Mouse (Mus musculus): ENCODE measurements around the gene Abcg5. TPM values are rescaled to one million over a fixed set of nuclear protein-coding genes. Genes with fewer than 3 reads are reported as not detected.

Gene Abcg5
- polyA plus RNA-seq, 1 experiment from 2014 or later = 0.52 TPM

- Histone ChIP-seq H3K27ac (ENCODE audit: low read depth, low read length) (no peak overlapping the region), H3K4me1 (ENCODE audit: control insufficient read depth, insufficient read depth, low read length) (no peaks in the 10 kb centered on the region), H3K9ac (ENCODE audit: low read length) (no peak overlapping the region), H3K4me2 (ENCODE audit: low read depth) (no peak overlapping the region), H3K27me3 (ENCODE audit: control insufficient read depth, insufficient read depth, low read length) (no peaks in the 10 kb centered on the region), H3K4me3 (ENCODE audit: low read depth, low read length) (no peak overlapping the region), H3K9me3 (ENCODE audit: control insufficient read depth, low read length) (no peaks in the 10 kb centered on the region), H3K36me3 (ENCODE audit: control insufficient read depth, insufficient read depth, low read length) (no peaks in the 10 kb centered on the region; the same call in 1 of the 2 replicates)
- ATAC-seq (ENCODE audit: insufficient read depth, low FRiP score, low TSS enrichment) (no peak), DNase-seq (ENCODE audit: low spot score) (no peak)
- 84% methylated on average over 5 of the region's 5 CpGs for WGBS
These were observed 34.6 kb upstream of the Abcg5 start for GRCm38 (mm10) chr17:84717416-84717815.

DNA sequence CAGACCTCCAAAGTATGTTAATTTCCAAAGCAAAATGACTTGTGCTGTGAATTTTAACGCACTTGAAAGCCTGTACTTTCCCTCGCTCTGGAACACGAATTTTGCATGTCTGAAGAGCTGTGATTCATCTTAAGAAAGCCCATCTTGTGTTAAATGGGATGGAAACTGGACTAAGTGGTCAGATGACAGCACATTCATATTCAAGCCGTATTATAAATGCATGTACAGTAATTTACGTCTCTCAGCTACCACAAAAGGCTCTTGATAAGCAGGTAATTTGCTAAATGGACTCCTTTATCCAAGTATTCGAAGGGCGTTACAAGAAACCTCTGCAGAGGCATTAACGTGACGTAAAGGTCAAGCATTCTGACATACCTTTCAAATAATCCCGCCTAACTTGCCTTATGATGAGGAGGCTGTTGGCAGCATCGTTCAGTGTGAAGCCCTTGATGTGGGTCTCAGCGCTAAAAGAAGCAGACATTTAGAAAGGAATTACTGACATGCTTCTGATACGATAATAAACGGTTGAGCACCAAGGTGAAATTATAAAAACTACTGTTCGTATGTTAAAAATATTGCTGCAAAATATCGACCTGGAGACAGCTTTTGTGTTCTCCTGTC lies 33.6 kb upstream of the Abcg5 start:
- H3K9ac ChIP-seq (ENCODE audit: low read length) = no peak overlapping the region
- WGBS = 59% methylated on average over 16 of the region's 16 CpGs
- ATAC-seq (ENCODE audit: insufficient read depth, low FRiP score, low TSS enrichment) = no peak

DNA sequence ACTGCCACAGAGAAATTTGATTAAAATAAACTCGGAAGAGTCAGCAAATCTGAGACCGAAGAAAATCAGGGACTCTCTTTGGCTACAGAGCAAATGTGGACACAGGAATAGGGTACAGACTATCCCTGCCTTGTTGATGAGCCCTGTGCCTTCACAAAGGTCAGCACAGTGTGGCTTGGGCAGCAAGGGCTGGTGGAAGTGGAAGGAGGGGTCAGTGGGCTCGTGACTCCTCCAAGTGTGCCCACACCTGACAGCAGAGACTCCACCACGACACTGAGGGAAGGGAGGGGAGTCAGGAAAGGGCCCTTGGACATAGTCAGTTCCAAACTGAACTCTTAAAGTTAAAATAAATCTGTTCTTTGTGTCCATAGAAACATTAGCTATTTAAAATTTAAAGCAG lies 32.1 kb upstream of the Abcg5 start:
- H3K4me3 ChIP-seq (ENCODE audit: low read depth, low read length) = no peak overlapping the region
- no peak for ATAC-seq (ENCODE audit: insufficient read depth, low FRiP score, low TSS enrichment)
- 64% methylated on average over 4 of the region's 4 CpGs for WGBS
- DNase-seq (ENCODE audit: low spot score) = no peak
- H3K4me1 ChIP-seq (ENCODE audit: control insufficient read depth, insufficient read depth, low read length) = no peaks in the 10 kb centered on the region
- no peaks in the 10 kb centered on the region for H3K36me3 ChIP-seq (ENCODE audit: control insufficient read depth, insufficient read depth, low read length)
- H3K9ac ChIP-seq (ENCODE audit: low read length) = no peak overlapping the region
- H3K27ac ChIP-seq (ENCODE audit: low read depth, low read length) = no peak overlapping the region
- no peaks in the 10 kb centered on the region for H3K9me3 ChIP-seq (ENCODE audit: control insufficient read depth, low read length)
- H3K27me3 ChIP-seq (ENCODE audit: control insufficient read depth, insufficient read depth, low read length) = no peaks in the 10 kb centered on the region
- H3K4me2 ChIP-seq (ENCODE audit: low read depth) = no peak overlapping the region

More for the DNA sequence above, 33.6 kb upstream of the Abcg5 start:
- no peak overlapping the region for H3K27ac ChIP-seq (ENCODE audit: low read depth, low read length)
- H3K4me3 ChIP-seq (ENCODE audit: low read depth, low read length) = no peak overlapping the region
- no peaks in the 10 kb centered on the region for H3K4me1 ChIP-seq (ENCODE audit: control insufficient read depth, insufficient read depth, low read length)
- H3K27me3 ChIP-seq (ENCODE audit: control insufficient read depth, insufficient read depth, low read length) = no peaks in the 10 kb centered on the region
- no peak overlapping the region for H3K4me2 ChIP-seq (ENCODE audit: low read depth)
- H3K9me3 ChIP-seq (ENCODE audit: control insufficient read depth, low read length) = no peaks in the 10 kb centered on the region
- no peak for DNase-seq (ENCODE audit: low spot score)
- no peaks in the 10 kb centered on the region for H3K36me3 ChIP-seq (ENCODE audit: control insufficient read depth, insufficient read depth, low read length)

DNA sequence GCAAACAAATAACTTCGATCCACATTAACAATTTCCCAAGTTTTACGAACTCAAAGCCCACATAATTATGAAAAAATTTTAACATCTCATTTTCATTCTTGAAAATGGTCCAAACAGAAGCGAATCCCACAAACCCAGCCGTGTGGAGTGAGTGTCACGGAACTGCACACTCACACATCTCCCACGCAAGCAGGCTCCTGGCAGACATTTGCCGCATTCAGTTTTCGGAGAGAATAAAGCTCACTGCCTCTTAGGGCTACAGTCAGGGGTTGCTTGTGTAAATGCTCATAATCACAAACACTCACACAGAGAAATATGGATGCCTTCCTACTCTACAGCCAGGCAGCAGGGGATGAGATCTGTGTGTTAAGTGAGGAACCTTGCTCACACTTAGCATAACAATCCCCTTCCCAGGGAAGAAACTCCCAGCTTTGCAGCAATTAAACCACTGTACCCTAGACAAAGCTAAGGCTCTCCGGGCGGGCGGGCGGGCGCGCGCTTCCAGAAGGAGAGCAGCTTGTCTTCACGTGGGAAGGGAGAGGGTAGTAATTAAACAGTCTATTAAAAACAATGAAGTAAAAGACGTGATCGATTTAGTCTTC lies 30.9 kb upstream of the Abcg5 start:
- WGBS = 79% methylated on average over 18 of the region's 18 CpGs
- no peaks in the 10 kb centered on the region for H3K27me3 ChIP-seq (ENCODE audit: control insufficient read depth, insufficient read depth, low read length)
- peaks cover 6% of the 10 kb centered on the region; the same call in 1 of the 2 replicates for H3K4me1 ChIP-seq (ENCODE audit: control insufficient read depth, insufficient read depth, low read length)
- DNase-seq (ENCODE audit: low spot score) (no peak), ATAC-seq (ENCODE audit: insufficient read depth, low FRiP score, low TSS enrichment) (no peak)
- H3K27ac ChIP-seq (ENCODE audit: low read depth, low read length) = no peak overlapping the region
- H3K4me2 ChIP-seq (ENCODE audit: low read depth) = no peak overlapping the region
- H3K36me3 ChIP-seq (ENCODE audit: control insufficient read depth, insufficient read depth, low read length) = no peaks in the 10 kb centered on the region
- no peak overlapping the region for H3K9ac ChIP-seq (ENCODE audit: low read length)
- H3K9me3 ChIP-seq (ENCODE audit: control insufficient read depth, low read length) = no peaks in the 10 kb centered on the region
- H3K4me3 ChIP-seq (ENCODE audit: low read depth, low read length) = no peak overlapping the region

DNA sequence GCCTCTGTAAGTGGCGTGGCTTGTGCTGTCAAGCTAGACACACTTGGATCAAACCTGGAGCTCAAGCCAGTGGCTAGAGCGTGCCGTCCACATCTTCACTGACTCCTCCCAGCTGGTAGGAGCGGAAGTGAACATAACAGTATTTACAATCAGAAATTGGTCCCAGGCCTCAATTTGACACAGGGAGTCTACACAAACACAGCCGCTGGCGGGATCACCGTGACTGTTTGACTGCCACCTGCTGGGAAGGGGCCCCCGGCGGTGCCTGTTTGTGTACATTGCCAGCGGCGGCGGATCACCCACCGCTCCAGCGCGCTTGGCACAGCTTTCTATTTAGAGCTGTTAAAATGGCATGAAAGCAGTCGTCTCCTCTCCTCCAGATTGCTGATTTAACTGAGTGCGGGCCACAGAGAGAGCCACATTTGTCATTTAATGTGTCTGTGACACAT lies 26.6 kb upstream of the Abcg5 start:
- WGBS = 38% methylated on average over 17 of the region's 17 CpGs
- H3K4me1 ChIP-seq (ENCODE audit: control insufficient read depth, insufficient read depth, low read length) = peaks cover 6% of the 10 kb centered on the region; the same call in 1 of the 2 replicates
- no peaks in the 10 kb centered on the region; the same call in 1 of the 2 replicates for H3K36me3 ChIP-seq (ENCODE audit: control insufficient read depth, insufficient read depth, low read length)
- DNase-seq (ENCODE audit: low spot score) (peak; percentile 69), ATAC-seq (ENCODE audit: insufficient read depth, low FRiP score, low TSS enrichment) (peak; percentile 41; the same call in 1 of the 2 replicates)
- H3K9me3 ChIP-seq (ENCODE audit: control insufficient read depth, low read length) = no peaks in the 10 kb centered on the region
- H3K4me2 ChIP-seq (ENCODE audit: low read depth) = no peak overlapping the region
- no peaks in the 10 kb centered on the region for H3K27me3 ChIP-seq (ENCODE audit: control insufficient read depth, insufficient read depth, low read length)
- H3K27ac ChIP-seq (ENCODE audit: low read depth, low read length) = no peak overlapping the region
- no peak overlapping the region for H3K4me3 ChIP-seq (ENCODE audit: low read depth, low read length)
- no peak overlapping the region for H3K9ac ChIP-seq (ENCODE audit: low read length)

DNA sequence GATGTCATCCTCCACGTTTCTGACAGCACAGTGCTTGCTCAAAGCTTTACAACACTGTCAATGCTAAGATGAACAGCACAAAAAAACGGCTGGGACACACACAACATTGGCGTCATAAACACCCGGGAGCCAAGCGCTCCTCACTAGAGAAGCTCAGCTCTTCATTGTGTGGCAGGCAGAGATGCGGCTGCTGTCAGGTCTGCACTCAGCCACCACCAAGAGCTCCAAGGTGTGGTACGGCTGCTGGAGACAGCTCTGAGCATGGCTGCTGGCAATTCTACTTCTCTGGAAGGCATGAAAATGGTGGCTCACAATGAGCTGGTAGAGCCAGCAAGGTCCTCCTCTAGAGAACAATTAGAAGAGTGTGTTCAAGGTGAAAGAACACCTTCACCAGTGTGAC lies 26.0 kb upstream of the Abcg5 start:
- H3K27ac ChIP-seq (ENCODE audit: low read depth, low read length) = no peak overlapping the region
- H3K9me3 ChIP-seq (ENCODE audit: control insufficient read depth, low read length) = no peaks in the 10 kb centered on the region
- no peaks in the 10 kb centered on the region for H3K27me3 ChIP-seq (ENCODE audit: control insufficient read depth, insufficient read depth, low read length)
- no peak overlapping the region for H3K9ac ChIP-seq (ENCODE audit: low read length)
- no peaks in the 10 kb centered on the region; the same call in 1 of the 2 replicates for H3K36me3 ChIP-seq (ENCODE audit: control insufficient read depth, insufficient read depth, low read length)
- ATAC-seq (ENCODE audit: insufficient read depth, low FRiP score, low TSS enrichment) = no peak
- WGBS = 78% methylated on average over 7 of the region's 7 CpGs
- DNase-seq (ENCODE audit: low spot score) = no peak
- H3K4me3 ChIP-seq (ENCODE audit: low read depth, low read length) = no peak overlapping the region
- peaks cover 6% of the 10 kb centered on the region; the same call in 1 of the 2 replicates for H3K4me1 ChIP-seq (ENCODE audit: control insufficient read depth, insufficient read depth, low read length)
- no peak overlapping the region for H3K4me2 ChIP-seq (ENCODE audit: low read depth)

DNA sequence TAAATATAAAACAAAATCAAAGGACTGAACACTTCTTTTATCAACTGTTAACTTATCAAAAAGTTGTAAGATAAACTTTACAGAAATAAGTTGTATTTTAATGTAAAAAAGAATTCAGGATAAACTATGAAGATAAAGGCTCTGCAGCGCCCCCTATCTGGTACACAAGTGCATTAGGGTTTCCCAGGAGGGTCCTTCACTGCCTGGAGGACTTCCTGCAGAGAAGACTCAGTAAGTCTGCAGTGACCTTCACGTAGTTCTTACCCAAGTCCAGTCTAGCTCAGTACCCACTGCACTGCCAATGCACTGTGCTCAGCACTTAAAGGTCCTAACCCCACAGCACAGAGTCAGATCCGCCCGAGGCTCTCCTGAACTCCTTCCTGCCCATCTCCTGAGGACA lies 24.6 kb upstream of the Abcg5 start:
- no peaks in the 10 kb centered on the region for H3K27me3 ChIP-seq (ENCODE audit: control insufficient read depth, insufficient read depth, low read length)
- H3K36me3 ChIP-seq (ENCODE audit: control insufficient read depth, insufficient read depth, low read length) = no peaks in the 10 kb centered on the region; the same call in 1 of the 2 replicates
- H3K4me2 ChIP-seq (ENCODE audit: low read depth) = no peak overlapping the region

GRCm38 (mm10) chr17:84698727-84699126 lies 15.9 kb upstream of the Abcg5 start:
- no peaks in the 10 kb centered on the region for H3K9me3 ChIP-seq (ENCODE audit: control insufficient read depth, low read length)
- WGBS = 35% methylated on average over 5 of the region's 5 CpGs
- H3K4me1 ChIP-seq (ENCODE audit: control insufficient read depth, insufficient read depth, low read length) = no peaks in the 10 kb centered on the region; the same call in 1 of the 2 replicates
- H3K27me3 ChIP-seq (ENCODE audit: control insufficient read depth, insufficient read depth, low read length) = no peaks in the 10 kb centered on the region
- DNase-seq (ENCODE audit: low spot score) (peak; percentile 66), ATAC-seq (ENCODE audit: insufficient read depth, low FRiP score, low TSS enrichment) (no peak)
- H3K36me3 ChIP-seq (ENCODE audit: control insufficient read depth, insufficient read depth, low read length) = no peaks in the 10 kb centered on the region
- no peak overlapping the region for H3K4me3 ChIP-seq (ENCODE audit: low read depth, low read length)
- H3K4me2 ChIP-seq (ENCODE audit: low read depth) = no peak overlapping the region
- H3K9ac ChIP-seq (ENCODE audit: low read length) = no peak overlapping the region
- H3K27ac ChIP-seq (ENCODE audit: low read depth, low read length) = no peak overlapping the region

More for the DNA sequence above, 24.6 kb upstream of the Abcg5 start:
- no peak overlapping the region for H3K4me3 ChIP-seq (ENCODE audit: low read depth, low read length)
- no peak overlapping the region for H3K27ac ChIP-seq (ENCODE audit: low read depth, low read length)
- no peak for ATAC-seq (ENCODE audit: insufficient read depth, low FRiP score, low TSS enrichment)
- H3K9ac ChIP-seq (ENCODE audit: low read length) = no peak overlapping the region
- H3K9me3 ChIP-seq (ENCODE audit: control insufficient read depth, low read length) = no peaks in the 10 kb centered on the region
- DNase-seq (ENCODE audit: low spot score) = no peak
- WGBS = 70% methylated on average over 4 of the region's 4 CpGs
- H3K4me1 ChIP-seq (ENCODE audit: control insufficient read depth, insufficient read depth, low read length) = peaks cover 6% of the 10 kb centered on the region; the same call in 1 of the 2 replicates

DNA sequence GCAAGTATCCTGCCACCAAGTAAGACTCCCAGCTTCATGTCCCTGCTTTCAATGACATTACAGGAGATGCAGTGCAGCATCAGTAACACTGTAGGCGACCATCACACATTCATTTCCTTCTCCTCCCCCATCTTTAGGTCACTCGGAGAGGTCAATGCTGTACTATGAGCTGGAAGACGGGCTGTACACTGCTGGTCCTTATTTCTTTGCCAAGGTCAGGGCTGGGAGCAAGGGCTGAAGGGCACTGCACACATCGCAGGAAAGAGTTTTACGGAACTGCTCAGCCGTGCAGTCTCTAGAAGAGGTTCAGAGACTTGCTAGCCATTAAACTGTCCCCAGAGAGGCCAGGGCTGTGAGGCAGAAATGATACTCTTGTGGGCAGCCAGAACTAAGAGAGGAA lies 13.7 kb upstream of the Abcg5 start:
- DNase-seq (ENCODE audit: low spot score) = no peak
- no peak overlapping the region for H3K4me3 ChIP-seq (ENCODE audit: low read depth, low read length)
- ATAC-seq (ENCODE audit: insufficient read depth, low FRiP score, low TSS enrichment) = no peak
- no peak overlapping the region for H3K9ac ChIP-seq (ENCODE audit: low read length)
- no peaks in the 10 kb centered on the region for H3K36me3 ChIP-seq (ENCODE audit: control insufficient read depth, insufficient read depth, low read length)
- WGBS = 67% methylated on average over 6 of the region's 6 CpGs
- no peaks in the 10 kb centered on the region for H3K27me3 ChIP-seq (ENCODE audit: control insufficient read depth, insufficient read depth, low read length)
- no peak overlapping the region for H3K4me2 ChIP-seq (ENCODE audit: low read depth)
- no peaks in the 10 kb centered on the region for H3K9me3 ChIP-seq (ENCODE audit: control insufficient read depth, low read length)
- H3K27ac ChIP-seq (ENCODE audit: low read depth, low read length) = no peak overlapping the region
- no peaks in the 10 kb centered on the region for H3K4me1 ChIP-seq (ENCODE audit: control insufficient read depth, insufficient read depth, low read length)
